Mouse (Mus musculus) G1E (cell line): ENCODE data around the gene Ano3. TPM values are rescaled to one million over a fixed set of nuclear protein-coding genes. Genes with fewer than 3 reads are reported as not detected.

Experiments used
- ATAC-seq: 2 replicates; pipeline ENCODE4 v1.8.0; 2016; ENCODE audit warnings: mild to moderate bottlenecking; ENCODE audit not compliant: insufficient number of reproducible peaks, poor library complexity, low FRiP score, severe bottlenecking; ENCODE audit errors: extremely low read depth
- DNase-seq: peaks from one replicate; pipeline ENCODE4 v3.0.0; 2012; ENCODE audit warnings: low spot score
- H3K27me3 ChIP-seq: 2 replicates; pipeline ENCODE4 v1.6.1; 2012; ENCODE audit warnings: mild to moderate bottlenecking, low read length, inconsistent platforms; ENCODE audit not compliant: insufficient read depth
- H3K36me3 ChIP-seq: replicated peaks from 2 replicates; pipeline ENCODE3; 2012; ENCODE audit warnings: mild to moderate bottlenecking, inconsistent platforms
- H3K4me1 ChIP-seq: 2 replicates; pipeline ENCODE4 v1.6.1; 2012; ENCODE audit warnings: low read depth, low read length, inconsistent platforms, mixed read lengths; ENCODE audit not compliant: insufficient read depth
- H3K4me3 ChIP-seq: 2 replicates; pipeline ENCODE4 v1.5.1; 2012; ENCODE audit warnings: low read depth, mild to moderate bottlenecking, inconsistent platforms, low read length, moderate library complexity, mixed read lengths
- H3K9me3 ChIP-seq: replicated peaks from 2 replicates; pipeline ENCODE4 v1.6.1; 2012; ENCODE audit warnings: inconsistent platforms
- CTCF ChIP-seq: IDR thresholded peaks from 2 replicates; pipeline ENCODE4 v1.5.1; 2012; ENCODE audit warnings: low read depth, low read length, inconsistent platforms, mixed read lengths
- GATA1 ChIP-seq: IDR thresholded peaks from 2 replicates; pipeline ENCODE4 v1.6.1; 2012; ENCODE audit warnings: borderline replicate concordance, low read length, inconsistent platforms, mixed read lengths
- GATA2 ChIP-seq: IDR thresholded peaks from 2 replicates; pipeline ENCODE4 v1.6.1; 2012; ENCODE audit warnings: low read depth, low read length, inconsistent platforms, borderline replicate concordance
- POLR2AphosphoS5 ChIP-seq: IDR thresholded peaks from 2 replicates; pipeline ENCODE4 v1.6.1; 2012; ENCODE audit warnings: low read depth, low read length, inconsistent platforms; ENCODE audit not compliant: insufficient replicate concordance
- TAL1 ChIP-seq: conservative IDR thresholded peaks from 2 replicates; pipeline ENCODE4 v1.6.1; 2012; ENCODE audit warnings: low read depth, low read length, inconsistent platforms, mixed read lengths
- polyA plus RNA-seq: library from polyadenylated mRNA; stranded (reverse); fragments of >175 nt; gene quantifications from 2 replicates; pipeline ENCODE4 v1.2.3, GENCODE M21; 2012
- total RNA-seq, 2 experiments: library from RNA; stranded (forward) in 1 of 2; stranded (reverse) in 1 of 2; fragments of 200-1000 nt in 1 of 2; fragments of >200 nt in 1 of 2; fragmentation: Nextera tagmentation in 1 of 2; gene quantifications; 2 replicates each; pipeline ENCODE4 v1.2.3; 2014 to 2017

Ano3 gene
- total and polyA plus RNA-seq, 3 experiments: 0.02 to 3.7 (median 1.3) TPM

DNA sequence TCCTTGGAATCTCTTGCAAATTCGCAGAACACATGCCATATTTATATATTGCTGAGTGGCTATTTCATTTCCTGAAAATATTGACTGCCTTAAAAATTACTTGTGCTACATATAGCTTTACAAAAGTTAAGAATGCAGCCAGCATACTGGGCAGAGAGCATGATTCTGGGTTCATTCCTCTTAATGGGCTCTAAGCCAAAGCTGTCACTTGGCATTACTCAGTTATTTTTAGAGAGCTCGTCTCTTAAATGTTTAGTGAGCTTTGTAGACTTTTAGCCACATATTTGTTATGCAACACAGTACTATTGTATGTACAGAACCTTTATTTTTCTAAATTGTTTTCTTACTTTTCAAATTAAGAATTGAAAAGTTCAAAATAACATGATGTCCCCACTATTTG lies 41.2 kb downstream of the Ano3 start:
- Histone ChIP-seq H3K36me3 (no peaks in the 10 kb centered on the region), H3K9me3 (no peaks in the 10 kb centered on the region), H3K4me1 (no peaks in the 10 kb centered on the region), H3K27me3 (no peaks in the 10 kb centered on the region; the same call in 1 of the 2 replicates), H3K4me3 (no peak overlapping the region)
- DNase-seq (no peak), ATAC-seq (no peak)
- TF ChIP-seq POLR2AphosphoS5: no peak
- TF ChIP-seq TAL1: no peak
- TF ChIP-seq GATA2: no peak
- TF ChIP-seq CTCF: no peak
- TF ChIP-seq GATA1: no peak

- ATAC-seq: no peak
- TF ChIP-seq TAL1 (no peak), CTCF (no peak), GATA1 (no peak), GATA2 (no peak), POLR2AphosphoS5 (no peak)
Observed at GRCm38 (mm10) chr2:110906473-110906872, 44.2 kb downstream of the Ano3 start.

GRCm38 (mm10) chr2:110896477-110897270 lies 54.0 kb downstream of the Ano3 start:
- no peak for TF ChIP-seq CTCF
- TF ChIP-seq GATA1: no peak
- no peak for TF ChIP-seq TAL1
- no peak for TF ChIP-seq GATA2
- no peak for TF ChIP-seq POLR2AphosphoS5
- DNase-seq (no peak), ATAC-seq (no peak)
- H3K36me3 ChIP-seq: no peaks in the 10 kb centered on the region
- no peaks in the 10 kb centered on the region for H3K9me3 ChIP-seq
- no peak overlapping the region for H3K4me3 ChIP-seq
- H3K27me3 ChIP-seq: peaks cover 5% of the 10 kb centered on the region; the same call in 1 of the 2 replicates
- H3K4me1 ChIP-seq: no peaks in the 10 kb centered on the region

More at GRCm38 (mm10) chr2:110906473-110906872, 44.2 kb downstream of the Ano3 start:
- Histone ChIP-seq H3K4me3 (no peak overlapping the region), H3K4me1 (no peaks in the 10 kb centered on the region), H3K36me3 (no peaks in the 10 kb centered on the region), H3K9me3 (no peaks in the 10 kb centered on the region), H3K27me3 (no peaks in the 10 kb centered on the region; the same call in 1 of the 2 replicates)
- no peak for DNase-seq

- H3K9me3 ChIP-seq: no peaks in the 10 kb centered on the region
- no peak for ATAC-seq
- no peaks in the 10 kb centered on the region for H3K4me1 ChIP-seq
- H3K4me3 ChIP-seq: no peak overlapping the region
- no peaks in the 10 kb centered on the region for H3K27me3 ChIP-seq
- DNase-seq: no peak
- H3K36me3 ChIP-seq: no peaks in the 10 kb centered on the region
- no peak for TF ChIP-seq TAL1
- no peak for TF ChIP-seq GATA1
- TF ChIP-seq CTCF: no peak
- TF ChIP-seq POLR2AphosphoS5: no peak
- no peak for TF ChIP-seq GATA2
Observed at GRCm38 (mm10) chr2:110871650-110872049, 79.1 kb downstream of the Ano3 start.

DNA sequence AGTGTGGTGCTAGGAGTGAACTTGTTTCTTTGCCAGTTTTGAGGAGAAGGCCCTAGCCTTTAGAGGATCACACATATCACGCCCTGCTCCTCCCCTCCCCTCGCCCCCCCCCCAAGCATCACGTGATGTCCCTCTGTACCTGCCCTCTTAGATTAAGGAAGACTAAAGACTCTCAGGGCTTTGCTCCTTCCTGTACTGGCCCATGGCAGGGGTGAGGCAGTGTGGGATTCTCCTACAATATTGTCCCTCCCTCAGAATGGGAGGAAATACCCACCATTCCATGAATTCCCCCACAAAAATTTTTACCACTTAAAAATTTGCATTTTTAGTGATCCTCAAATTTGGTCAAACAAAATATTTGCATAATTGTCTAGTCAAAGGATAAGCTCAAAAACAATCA lies 85.1 kb downstream of the Ano3 start:
- Histone ChIP-seq H3K4me1 (peaks cover 3% of the 10 kb centered on the region; the same call in 1 of the 2 replicates), H3K4me3 (no peak overlapping the region), H3K36me3 (no peaks in the 10 kb centered on the region), H3K27me3 (no peaks in the 10 kb centered on the region), H3K9me3 (no peaks in the 10 kb centered on the region)
- ATAC-seq (0 out of 2 replicates have a peak, but pooled peaks have one; percentile 4), DNase-seq (no peak)
- no peak for TF ChIP-seq TAL1
- TF ChIP-seq POLR2AphosphoS5: no peak
- TF ChIP-seq CTCF: no peak
- TF ChIP-seq GATA1: no peak
- no peak for TF ChIP-seq GATA2

DNA sequence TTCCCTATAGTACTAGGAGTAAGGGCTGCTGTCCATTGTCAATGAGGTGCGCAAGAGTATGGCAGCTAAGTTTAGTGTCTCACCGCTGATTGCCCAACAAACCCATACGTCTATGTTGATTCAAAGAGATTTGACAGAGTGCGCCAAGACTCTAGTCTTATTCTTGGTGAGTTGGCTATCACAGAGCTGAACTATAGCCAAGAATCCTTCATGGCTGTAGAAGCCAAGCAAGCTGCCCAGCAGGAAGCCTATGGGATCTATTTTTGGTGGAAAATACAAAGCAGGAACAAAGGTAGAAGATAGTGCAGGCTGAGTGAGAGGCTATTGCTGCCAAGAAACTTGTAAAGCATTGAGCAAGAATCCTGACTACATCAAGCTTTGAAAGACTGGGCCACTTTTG lies 87.3 kb downstream of the Ano3 start:
- H3K4me1 ChIP-seq: peaks cover 3% of the 10 kb centered on the region; the same call in 1 of the 2 replicates
- TF ChIP-seq CTCF (no peak), POLR2AphosphoS5 (no peak), TAL1 (no peak), GATA1 (no peak), GATA2 (no peak)
- H3K36me3 ChIP-seq: no peaks in the 10 kb centered on the region
- no peak for ATAC-seq
- no peaks in the 10 kb centered on the region for H3K27me3 ChIP-seq
- no peak overlapping the region for H3K4me3 ChIP-seq
- no peaks in the 10 kb centered on the region for H3K9me3 ChIP-seq
- DNase-seq: no peak
